Comparison of ENCODE assay signal across 15 mouse cellular contexts in genomic region chr19:9117275-9117674, GRCm38 (mm10). TPM values are rescaled to one million over a fixed set of nuclear protein-coding genes. Genes with fewer than 3 reads are reported as not detected.
DNase-seq lines count a peak whose midpoint lies in the region; TF ChIP-seq lines count a peak whose summit lies in the region.
"Had no signal": no experiment of that assay in that cellular context is flagged by ENCODE, and none has a peak within 500 bp of the region (broad histone marks: within the 10 kb centered on the region; RNA-seq: fewer than 3 reads in every experiment).

No protein-coding gene starts in this region.

- WGBS in kidney, adult 2 months, result 67% methylated on average over 5 of the region's 5 CpGs

- H3K27me3 ChIP-seq in kidney, adult 2 months (replicated peaks; ENCODE audit: control insufficient read depth, insufficient read depth, low read length), result no peaks in the 10 kb centered on the region
- H3K27me3 ChIP-seq: limb, embryonic 15.5 days; midbrain, embryonic 12.5 days; neural tube, embryonic 13.5 days; stomach, embryonic 15.5 days had no signal

- H3K27ac ChIP-seq in kidney, adult 2 months (ENCODE audit: insufficient read depth, low read depth, low read length), result no peak overlapping the region
- H3K27ac ChIP-seq: limb, embryonic 15.5 days; midbrain, embryonic 12.5 days; neural tube, embryonic 13.5 days; stomach, embryonic 15.5 days had no signal

- TF ChIP-seq CTCF in kidney, adult 2 months (conservative IDR thresholded peaks at IDR 0.05; ENCODE audit: insufficient read depth, insufficient read length, low read depth, low read length), result no peak
- no peak for TF ChIP-seq CTCF in brain, embryonic 14.5 days (IDR thresholded peaks at IDR 0.05; ENCODE audit: borderline replicate concordance, extremely low read depth, insufficient read depth, insufficient read length)

- intact Hi-C loops in heart, postnatal 36 days (cut with DNase I), result no loop called here

- no peaks in the 10 kb centered on the region for H3K36me3 ChIP-seq in kidney, adult 2 months (ENCODE audit: control insufficient read depth, insufficient read depth, low read length)
- H3K36me3 ChIP-seq: stomach, embryonic 15.5 days had no signal

- no peak for TF ChIP-seq POLR2A in kidney, adult 2 months (IDR thresholded peaks at IDR 0.05; ENCODE audit: low read depth, low read length)
- no peak for TF ChIP-seq POLR2A in brain, embryonic 14.5 days (IDR thresholded peaks at IDR 0.05; ENCODE audit: borderline replicate concordance, extremely low read depth, insufficient read depth, insufficient read length, poor library complexity, severe bottlenecking)

- DNase-seq in heart, adult 11 months, result peak; percentile 93
- no peak for DNase-seq in heart, postnatal 36 days
- peak; percentile 19 for DNase-seq in kidney, adult 2 months
- no peak for DNase-seq in kidney, adult 18-20 months
- peak; percentile 47 for DNase-seq in brain, adult 2 months (ENCODE audit: low read depth, low spot score)
- peak; percentile 89 for DNase-seq in brain, embryonic 14.5 days (ENCODE audit: low read depth)
- no peak for DNase-seq in testis, postnatal 14 days (ENCODE audit: low spot score)
- DNase-seq: cerebellum, adult 11-12 months; thymus, postnatal 36 days had no signal

- H3K4me1 ChIP-seq in kidney, adult 2 months (ENCODE audit: control insufficient read depth, insufficient read depth, low read length), result no peaks in the 10 kb centered on the region
- H3K4me1 ChIP-seq: limb, embryonic 15.5 days; midbrain, embryonic 12.5 days; neural tube, embryonic 13.5 days; stomach, embryonic 15.5 days had no signal

- no peak overlapping the region for H3K4me3 ChIP-seq in kidney, adult 2 months (ENCODE audit: insufficient read depth, low read depth, low read length)
- H3K4me3 ChIP-seq: limb, embryonic 15.5 days; midbrain, embryonic 12.5 days; neural tube, embryonic 13.5 days; stomach, embryonic 15.5 days had no signal

RNA-seq across cellular contexts. Expression of gene Asrgl1, which starts 18.2 kb away (rescaled TPM):
- 10 to 100 TPM; 24.3 to 28.4 TPM for total RNA-seq in heart, postnatal 36 days (2021)
- 1.9 and 3.5 TPM in 2 replicates for polyA plus RNA-seq in kidney, adult 2 months (2012; rRNA removed)
- polyA plus RNA-seq in brain, embryonic 14.5 days (2012; rRNA removed), result 6.8 and 12.3 TPM in 2 replicates

RNA-seq across cellular contexts. Expression of gene Scgb1a1, which starts 29.5 kb away (rescaled TPM):
- not detected for total RNA-seq in heart, postnatal 36 days (2021)
- polyA plus RNA-seq in kidney, adult 2 months (2012; rRNA removed), result 0.22 TPM in 1 of 2 replicates, not detected in the other
- not detected in 2 replicates for polyA plus RNA-seq in brain, embryonic 14.5 days (2012; rRNA removed)
- total RNA-seq: adrenal gland, postnatal 4 days; left cerebral cortex, postnatal 10 days had no signal
- polyA plus RNA-seq: midbrain, embryonic 12.5 days; neural tube, embryonic 13.5 days; stomach, embryonic 15.5 days had no signal

Comparison
In these comparisons a context has a peak if more than half of its experiments do, and no peak if none do; other contexts are left out.
1. DNase-seq: peak in heart, adult 11 months (single experiment), kidney, adult 2 months (single experiment), brain, adult 2 months (single experiment) and brain, embryonic 14.5 days (single experiment); none in heart, postnatal 36 days (0 of 2), kidney, adult 18-20 months (single experiment) and testis, postnatal 14 days (single experiment).